Mouse (Mus musculus): ENCODE results near the gene Slc29a1.

DNA sequence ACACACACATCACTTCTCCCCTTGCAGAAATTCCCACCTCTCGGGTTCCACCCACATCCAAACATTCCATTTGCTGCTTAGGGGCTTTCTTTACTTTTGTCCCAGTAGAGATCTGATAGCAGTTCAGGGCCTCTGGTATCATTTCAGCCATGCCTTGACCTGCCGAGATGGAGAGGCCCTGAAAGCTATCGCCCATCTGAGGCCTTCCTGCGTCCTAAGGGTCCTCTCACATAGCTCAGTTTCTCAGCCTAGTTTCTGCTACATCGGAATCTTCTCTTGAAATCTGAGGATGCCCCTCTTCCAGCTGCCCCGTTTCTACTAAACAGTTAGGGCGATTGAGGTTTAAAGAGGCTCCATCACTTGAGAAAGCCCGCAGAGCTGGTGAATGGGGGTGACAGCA, 5.2 kb downstream of the Slc29a1 start:
- TF ChIP-seq CTCF (IDR thresholded peaks at IDR 0.05; ENCODE audit: borderline replicate concordance, insufficient read depth, low read depth, low read length) (no peak), POLR2A (IDR thresholded peaks at IDR 0.05; ENCODE audit: borderline replicate concordance, insufficient read depth, low read length) (no peak)
